9 mouse cellular contexts compared by ENCODE assay signal in genomic region chr17:57290001-57290670, GRCm38 (mm10). TPM values are rescaled to one million over a fixed set of nuclear protein-coding genes. Genes with fewer than 3 reads are reported as not detected.
DNase-seq lines count a peak whose midpoint lies in the region; ATAC-seq and TF ChIP-seq lines count a peak whose summit lies in the region.
"Had no signal": no experiment of that assay in that cellular context is flagged by ENCODE, and none has a peak within 500 bp of the region (broad histone marks: within the 10 kb centered on the region; RNA-seq: fewer than 3 reads in every experiment).

No protein-coding gene starts in this region.

- peak; percentile 82 for ATAC-seq in lung, postnatal 0 days

- TF ChIP-seq EP300 in lung, postnatal 0 days (IDR thresholded peaks at IDR 0.05): no peak

- H3K4me3 ChIP-seq in lung, postnatal 0 days (ENCODE audit: low read depth, low read length): no peak overlapping the region
- H3K4me3 ChIP-seq: neural tube, embryonic 13.5 days had no signal

- no peak for TF ChIP-seq CTCF in lung, postnatal 0 days (IDR thresholded peaks at IDR 0.05)

- peak overlapping the region; percentile 35; the same call in 1 of the 2 replicates for H3K27ac ChIP-seq in lung, postnatal 0 days (ENCODE audit: low read length)
- H3K27ac ChIP-seq: neural tube, embryonic 13.5 days had no signal

- no peaks in the 10 kb centered on the region for H3K36me3 ChIP-seq in lung, postnatal 0 days (ENCODE audit: insufficient read depth, low read length)
- H3K36me3 ChIP-seq: neural tube, embryonic 13.5 days had no signal

- H3K4me2 ChIP-seq in lung, postnatal 0 days (replicated peaks; ENCODE audit: low read depth, low read length): 0 out of 2 replicates have a peak overlapping the region, but pooled peaks have one; percentile 11
- H3K4me2 ChIP-seq: neural tube, embryonic 13.5 days had no signal

- H3K9me3 ChIP-seq in lung, postnatal 0 days (ENCODE audit: low read length): no peaks in the 10 kb centered on the region
- H3K9me3 ChIP-seq: neural tube, embryonic 13.5 days had no signal

- H3K9ac ChIP-seq in lung, postnatal 0 days (replicated peaks; ENCODE audit: low read depth): no peak overlapping the region
- H3K9ac ChIP-seq: neural tube, embryonic 13.5 days had no signal

- WGBS in lung, postnatal 0 days: 72% methylated on average over 9 of the region's 9 CpGs

- DNase-seq in right cerebral cortex, postnatal 10 days (ENCODE audit: low spot score in 2 of 2): peak; percentile 57 to 62
- DNase-seq in right cerebral cortex, adult 2 months (ENCODE audit: low spot score in 2 of 2): no peak
- peak; percentile 27 to 58 for DNase-seq in heart, adult 9 months (ENCODE audit: low spot score in 2 of 2)
- DNase-seq in lung, postnatal 0 days (ENCODE audit: low spot score): peak; percentile 41
- peak; percentile 48 for DNase-seq in thymus, postnatal 4 days
- no peak for DNase-seq in gastrocnemius, postnatal 4 days (ENCODE audit: low spot score in 2 of 2)
- DNase-seq in adrenal gland, postnatal 4 days (ENCODE audit: low spot score in 2 of 2): no peak
- DNase-seq in frontal cortex, adult 2 months (ENCODE audit: extremely low spot score in 1 of 2, low spot score in 1 of 2): no peak

- no peaks in the 10 kb centered on the region for H3K27me3 ChIP-seq in lung, postnatal 0 days (replicated peaks; ENCODE audit: insufficient read depth, low read length)
- H3K27me3 ChIP-seq: neural tube, embryonic 13.5 days had no signal

- H3K4me1 ChIP-seq in lung, postnatal 0 days (ENCODE audit: insufficient read depth, low read depth, low read length): no peaks in the 10 kb centered on the region
- H3K4me1 ChIP-seq: neural tube, embryonic 13.5 days had no signal

RNA-seq across cellular contexts. Expression of gene Vav1, which starts 11.2 kb away (rescaled TPM):
- polyA plus RNA-seq in lung, postnatal 0 days (2015; fragmentation: Nextera tagmentation; extraction: Ambion mirVana): 4.8 and 5.4 TPM in 2 replicates
- total RNA-seq in gastrocnemius, postnatal 4 days (2021): 1 to 10 TPM; 2.1 to 3.4 TPM
- total RNA-seq in adrenal gland, postnatal 4 days (2021): 1 to 10 TPM; 2.7 to 3.3 TPM
- polyA plus RNA-seq in frontal cortex, adult 2 months (2012; rRNA removed): 3.1 and 4.4 TPM in 2 replicates

RNA-seq across cellular contexts. Expression of gene Trip10, which starts 40.9 kb away (rescaled TPM):
- polyA plus RNA-seq in lung, postnatal 0 days (2015; fragmentation: Nextera tagmentation; extraction: Ambion mirVana): 46.4 and 58.9 TPM in 2 replicates
- total RNA-seq in gastrocnemius, postnatal 4 days (2021): 10 to 100 TPM; 61.0 to 81.5 TPM
- 10 to 100 TPM; 52.1 to 58.4 TPM for total RNA-seq in adrenal gland, postnatal 4 days (2021)
- polyA plus RNA-seq in frontal cortex, adult 2 months (2012; rRNA removed): 7.9 and 10.0 TPM in 2 replicates

RNA-seq across cellular contexts. Expression of gene Gpr108, which starts 41.9 kb away (rescaled TPM):
- 48.4 and 48.8 TPM in 2 replicates for polyA plus RNA-seq in lung, postnatal 0 days (2015; fragmentation: Nextera tagmentation; extraction: Ambion mirVana)
- total RNA-seq in gastrocnemius, postnatal 4 days (2021): 10 to 100 TPM; 24.8 to 25.6 TPM
- total RNA-seq in adrenal gland, postnatal 4 days (2021): 10 to 100 TPM; 50.3 to 52.5 TPM
- polyA plus RNA-seq in frontal cortex, adult 2 months (2012; rRNA removed): 25.0 and 26.1 TPM in 2 replicates

Comparison
In these comparisons a context has a peak if more than half of its experiments do, and no peak if none do; other contexts are left out.
1. DNase-seq: peak in right cerebral cortex, postnatal 10 days (2 of 2), heart, adult 9 months (2 of 2), lung, postnatal 0 days (single experiment) and thymus, postnatal 4 days (single experiment); none in right cerebral cortex, adult 2 months (0 of 2), gastrocnemius, postnatal 4 days (0 of 2), adrenal gland, postnatal 4 days (0 of 2) and frontal cortex, adult 2 months (0 of 2).